Mouse (Mus musculus) lung, embryonic 15.5 days (tissue): ENCODE results near the gene Akirin1. TPM values are rescaled to one million over a fixed set of nuclear protein-coding genes. Genes with fewer than 3 reads are reported as not detected.

Experiments used
- polyA plus RNA-seq: library from polyadenylated mRNA; unstranded; fragments of >200 nt; fragmentation: Nextera tagmentation; extraction: Ambion mirVana; gene quantifications from 2 replicates; pipeline ENCODE4 v1.2.1, GENCODE M21; 2015

Gene Akirin1
- polyA plus RNA-seq, 1 experiment from 2014 or later: 43.7 TPM

Other genes starting within 250 kb of the Akirin1 start
- 64.2 and 73.1 TPM in 2 replicates for gene Macf1, start 66.0 kb downstream of the Akirin1 start, polyA plus RNA-seq
- gene Ndufs5, start 32.1 kb downstream of the Akirin1 start, polyA plus RNA-seq: 263 and 281 TPM in 2 replicates
- 0.74 and 2.2 TPM in 2 replicates for gene Rhbdl2, start 37.5 kb upstream of the Akirin1 start, polyA plus RNA-seq
- gene 4933427I04Rik, start 109.3 kb upstream of the Akirin1 start, polyA plus RNA-seq: not detected in 2 replicates
- 61.7 and 69.6 TPM in 2 replicates for gene Mycbp, start 154.5 kb upstream of the Akirin1 start, polyA plus RNA-seq
- 46.6 and 49.2 TPM in 2 replicates for gene Rragc, start 167.1 kb upstream of the Akirin1 start, polyA plus RNA-seq
- not detected in 2 replicates for gene 4930535I16Rik, start 167.7 kb upstream of the Akirin1 start, polyA plus RNA-seq